Mouse (Mus musculus) E14TG2a.4 (cell line): ENCODE measurements around the gene Gm8300.
"Not testable (repeated sequence)": the region's sequence is repeated elsewhere in the genome, so short reads cannot be mapped to it uniquely, and the experiment has no call there.

Experiments
- H3K27me3 ChIP-seq: 2 replicates; pipeline ENCODE4 v1.6.1; 2014; ENCODE audit warnings: low read length, control low read depth; ENCODE audit not compliant: insufficient read depth
- H3K36me3 ChIP-seq: 2 replicates; pipeline ENCODE4 v1.6.1; 2014; ENCODE audit warnings: low read length, control low read depth; ENCODE audit not compliant: insufficient read depth
- H3K4me1 ChIP-seq: replicated peaks from 2 replicates; pipeline ENCODE4 v1.6.1; 2014; ENCODE audit warnings: low read depth, low read length, control low read depth
- H3K4me3 ChIP-seq: replicated peaks from 2 replicates; pipeline ENCODE4 v1.5.1; 2014; ENCODE audit warnings: mild to moderate bottlenecking, low read length
- H3K9me3 ChIP-seq: 2 replicates; pipeline ENCODE4 v1.6.1; 2014; ENCODE audit warnings: low read length, control low read depth
- CTCF ChIP-seq: conservative IDR thresholded peaks from 2 replicates; pipeline ENCODE4 v1.5.1; 2014; ENCODE audit warnings: low read length
- NANOG ChIP-seq: IDR thresholded peaks from 2 replicates; pipeline ENCODE4 v1.6.1; 2014; ENCODE audit warnings: borderline replicate concordance, low read length, mixed read lengths
- POU5F1 ChIP-seq: IDR thresholded peaks from 2 replicates; pipeline ENCODE4 v1.6.1; 2014; ENCODE audit warnings: low read length, borderline replicate concordance

Gm8300 gene

DNA sequence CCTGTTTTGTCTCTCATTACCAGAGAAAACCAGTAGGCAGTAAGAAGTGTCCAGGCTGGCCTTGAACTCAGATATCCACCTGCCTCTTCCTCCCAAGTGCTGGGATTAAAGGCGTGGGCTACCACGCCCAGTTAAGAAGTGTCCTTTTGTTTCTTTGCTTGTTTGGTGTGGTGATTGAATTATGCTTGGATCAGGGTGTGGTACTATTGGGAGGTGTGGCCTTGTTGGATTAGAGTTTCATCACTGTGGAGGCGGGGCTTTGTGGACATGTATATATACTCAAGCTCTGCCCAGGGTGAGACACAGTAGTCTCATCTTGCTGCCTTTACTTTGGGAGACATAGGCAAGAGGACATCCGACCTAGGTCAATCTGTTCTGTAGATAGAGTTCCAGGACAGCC is at the start of gene Gm8300:
TSS of gene Gm8300 (plus strand) at position 301 of the 400 bp plus-strand sequence.
- not testable (repeated sequence) for H3K4me3 ChIP-seq, H3K4me1 ChIP-seq, H3K36me3 ChIP-seq, H3K27me3 ChIP-seq, H3K9me3 ChIP-seq

DNA sequence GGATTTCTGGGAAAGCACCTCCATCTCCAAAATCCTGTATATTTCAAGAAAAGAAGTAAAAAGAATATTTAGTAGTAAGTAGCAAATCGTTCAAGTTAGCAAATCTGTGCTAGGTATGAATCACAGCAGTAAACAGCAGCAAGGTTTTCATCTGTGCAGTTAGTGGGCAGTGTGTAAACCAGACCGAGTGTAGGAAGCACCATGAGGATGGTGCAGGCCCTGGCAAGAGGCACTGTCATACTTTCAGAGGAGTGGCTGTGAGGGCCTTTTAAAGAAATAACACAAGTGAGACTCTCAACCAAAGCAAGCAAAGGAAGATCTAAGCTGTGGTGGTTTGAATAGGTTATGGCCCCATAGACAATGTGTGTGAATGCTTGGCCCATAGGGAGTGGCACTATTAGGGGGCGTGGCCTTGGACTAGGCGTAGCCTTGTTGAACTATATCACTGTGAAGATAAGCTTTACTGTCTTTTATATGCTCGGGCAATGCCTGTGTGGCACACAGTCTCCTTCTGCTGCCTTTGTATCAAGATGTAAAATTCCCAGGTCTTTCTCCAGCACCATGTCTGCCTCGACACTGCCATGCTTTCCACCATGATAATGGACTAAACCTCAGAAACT is 49.3 kb upstream of the Gm8300 start:
- Histone ChIP-seq H3K36me3 (peaks cover 93% of the 10 kb centered on the region), H3K9me3 (no peaks in the 10 kb centered on the region), H3K4me3 (no peak overlapping the region), H3K27me3 (no peaks in the 10 kb centered on the region), H3K4me1 (peaks cover 24% of the 10 kb centered on the region)
- no peak for TF ChIP-seq NANOG
- TF ChIP-seq POU5F1: no peak
- TF ChIP-seq CTCF: no peak

DNA sequence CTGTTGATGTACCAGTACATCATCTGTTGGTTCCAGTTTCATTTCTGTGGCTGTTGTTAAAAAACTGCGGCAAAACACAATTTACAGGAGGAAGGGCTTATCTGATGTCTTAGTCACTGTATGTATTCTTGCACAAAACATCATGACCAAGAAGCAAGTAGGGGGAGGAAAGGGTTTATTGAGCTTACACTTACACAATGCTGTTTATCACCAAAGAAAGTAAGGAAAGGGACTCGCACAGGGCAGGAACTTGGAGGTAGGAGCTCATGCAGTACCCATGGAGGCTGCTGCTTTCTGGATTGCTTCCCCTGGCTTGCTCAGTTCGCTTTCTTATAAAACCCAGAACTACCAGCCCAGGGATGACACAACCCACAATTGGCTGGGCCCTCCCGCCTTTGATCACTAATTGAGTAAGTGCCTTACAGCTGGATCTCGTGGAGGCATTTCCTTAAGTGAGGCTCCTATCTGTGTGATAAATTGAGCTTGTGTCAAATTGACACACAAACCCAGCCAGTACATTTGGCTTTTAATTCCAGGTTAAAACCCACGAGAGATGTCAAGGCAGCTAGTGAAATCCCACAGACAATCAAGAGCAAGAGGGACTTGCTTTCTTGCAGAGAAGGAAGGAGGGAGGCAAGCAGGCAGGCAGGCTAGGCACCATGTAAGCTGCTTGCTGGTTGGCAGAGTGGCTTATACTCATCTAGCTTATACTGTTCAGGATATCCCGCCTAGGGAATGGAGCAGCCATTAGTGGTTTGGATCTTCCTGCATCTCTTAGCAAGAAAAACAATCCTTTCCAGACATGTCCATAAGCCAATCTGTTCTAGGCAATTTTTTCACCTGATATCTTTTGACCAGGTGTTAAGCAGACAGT is 43.6 kb upstream of the Gm8300 start:
- Histone ChIP-seq H3K4me1 (peaks cover 32% of the 10 kb centered on the region), H3K9me3 (no peaks in the 10 kb centered on the region), H3K27me3 (no peaks in the 10 kb centered on the region), H3K36me3 (peaks cover 50% of the 10 kb centered on the region), H3K4me3 (peak overlapping the region; percentile 97)
- TF ChIP-seq CTCF (no peak), POU5F1 (no peak), NANOG (no peak)

DNA sequence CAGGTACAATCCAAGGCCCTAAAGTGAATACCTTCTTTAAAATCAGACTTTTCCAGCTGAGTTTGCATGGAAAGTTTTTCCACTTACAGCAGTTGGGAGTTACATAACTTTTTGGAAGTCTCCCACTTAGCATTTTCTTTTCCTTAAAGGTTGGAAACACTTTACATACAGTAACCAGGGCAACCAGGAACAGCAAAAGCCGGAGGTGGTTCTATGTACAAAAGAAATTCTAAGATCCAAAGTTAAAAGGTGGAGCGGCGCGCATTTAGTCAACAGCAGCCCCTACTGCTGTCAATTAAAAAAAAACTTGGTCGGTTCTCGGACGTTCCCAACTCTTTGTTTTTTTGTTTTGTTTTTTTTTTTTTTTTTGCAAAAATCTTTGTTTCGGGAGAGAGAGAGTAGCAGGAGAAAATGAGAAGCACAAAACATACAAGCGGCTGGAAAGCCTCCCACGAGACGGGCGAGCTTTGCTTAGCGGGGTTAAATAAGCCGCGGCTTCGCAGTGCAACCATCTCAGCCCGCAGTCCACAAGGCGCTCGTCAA is 42.6 kb upstream of the Gm8300 start:
- TF ChIP-seq POU5F1 (no peak), CTCF (no peak), NANOG (no peak)
- peaks cover 25% of the 10 kb centered on the region for H3K4me1 ChIP-seq
- no peaks in the 10 kb centered on the region for H3K9me3 ChIP-seq
- peaks cover 40% of the 10 kb centered on the region for H3K36me3 ChIP-seq
- no peaks in the 10 kb centered on the region for H3K27me3 ChIP-seq
- H3K4me3 ChIP-seq: peak overlapping the region; percentile 97

DNA sequence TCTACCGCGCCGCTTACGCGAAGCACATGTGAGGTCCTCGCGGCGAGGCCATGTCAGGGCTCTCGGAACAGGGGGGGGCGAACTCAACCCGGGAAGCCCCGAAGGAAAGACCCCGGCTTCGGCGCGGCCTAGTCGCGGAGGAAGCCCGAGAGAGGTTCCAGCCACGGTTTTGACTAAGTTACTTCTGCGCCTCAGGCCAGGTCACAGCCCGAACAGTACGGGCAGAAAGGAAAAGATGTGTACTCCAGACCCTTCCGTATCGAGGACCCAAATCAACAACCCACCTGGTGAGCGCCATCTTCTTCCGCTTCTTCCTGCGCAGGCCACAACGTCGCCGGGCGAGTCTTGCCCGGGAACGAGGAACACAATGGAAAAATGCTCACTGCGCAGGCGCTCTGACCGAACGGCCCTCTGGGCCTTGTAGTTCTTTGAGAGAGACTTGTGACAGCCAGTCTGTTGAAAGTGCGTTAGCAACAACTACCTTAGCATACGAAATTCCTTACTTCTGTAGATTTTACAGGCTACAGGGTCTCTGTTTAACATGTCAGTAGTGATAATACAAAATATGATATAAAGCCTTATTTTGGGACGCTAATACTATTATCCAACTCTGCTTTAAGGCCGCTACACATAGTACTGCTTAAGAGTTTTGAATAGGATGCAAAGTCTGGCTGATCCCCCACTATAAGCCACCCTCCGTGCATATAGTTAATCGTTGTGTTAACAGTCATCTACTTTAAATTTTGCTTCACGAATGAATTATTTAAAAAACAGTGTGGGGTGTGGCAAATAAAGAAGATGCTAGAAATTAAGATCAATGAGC is 41.9 kb upstream of the Gm8300 start, which contains the start of gene Snw1:
TSS of gene Snw1 (minus strand) at position 311 of the 823 bp plus-strand sequence.
- H3K4me3 ChIP-seq: peak within 1 kb of the TSS; percentile 97
- TF ChIP-seq CTCF: no peak
- no peak for TF ChIP-seq POU5F1
- TF ChIP-seq NANOG: no peak
- no peaks in the 10 kb centered on the region for H3K27me3 ChIP-seq
- peaks cover 33% of the 10 kb centered on the region for H3K36me3 ChIP-seq
- peaks cover 20% of the 10 kb centered on the region for H3K4me1 ChIP-seq
- no peaks in the 10 kb centered on the region for H3K9me3 ChIP-seq

DNA sequence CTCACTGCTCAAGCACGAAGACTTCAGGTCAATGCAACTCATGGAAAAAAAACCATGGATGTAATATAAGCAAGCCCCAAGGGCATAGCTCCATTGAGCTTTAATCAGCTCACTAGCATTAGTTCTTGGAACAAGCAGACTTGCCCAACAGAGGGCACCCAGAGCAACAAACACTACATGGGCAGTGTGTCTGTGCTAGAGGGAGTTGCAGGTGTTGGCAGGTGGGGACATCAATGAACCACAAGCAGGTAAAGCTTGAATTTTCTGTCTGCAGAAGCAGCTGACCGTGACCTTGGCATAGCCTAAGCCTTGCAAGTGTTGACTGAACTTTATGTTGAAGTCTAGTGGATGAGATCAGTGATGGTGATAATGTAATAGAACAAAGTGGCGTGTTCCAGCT is 39.4 kb upstream of the Gm8300 start:
- Histone ChIP-seq H3K4me1 (peaks cover 15% of the 10 kb centered on the region), H3K9me3 (no peaks in the 10 kb centered on the region), H3K36me3 (peaks cover 12% of the 10 kb centered on the region), H3K4me3 (no peak overlapping the region), H3K27me3 (no peaks in the 10 kb centered on the region)
- TF ChIP-seq NANOG (no peak), POU5F1 (no peak), CTCF (no peak)

DNA sequence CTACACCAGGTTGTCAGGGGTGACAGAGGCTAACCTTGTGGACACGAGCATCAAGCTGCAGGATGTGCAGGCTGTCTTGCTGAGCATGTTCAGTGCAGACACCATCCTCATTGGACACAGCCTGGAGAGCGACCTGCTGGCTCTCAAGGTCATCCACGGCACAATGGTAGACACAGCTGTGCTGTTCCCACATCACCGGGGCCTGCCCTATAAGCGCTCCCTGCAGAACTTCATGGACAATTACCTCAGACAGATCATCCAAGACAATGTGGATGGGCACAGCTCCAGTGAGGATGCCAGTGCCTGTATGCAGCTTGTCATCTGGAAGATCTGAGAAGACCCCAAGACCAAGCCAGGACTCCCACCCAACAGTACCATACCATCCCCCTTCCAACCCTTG is 31.6 kb upstream of the Gm8300 start:
- not testable (repeated sequence) for H3K4me3 ChIP-seq, H3K4me1 ChIP-seq, H3K36me3 ChIP-seq, H3K27me3 ChIP-seq, H3K9me3 ChIP-seq

DNA sequence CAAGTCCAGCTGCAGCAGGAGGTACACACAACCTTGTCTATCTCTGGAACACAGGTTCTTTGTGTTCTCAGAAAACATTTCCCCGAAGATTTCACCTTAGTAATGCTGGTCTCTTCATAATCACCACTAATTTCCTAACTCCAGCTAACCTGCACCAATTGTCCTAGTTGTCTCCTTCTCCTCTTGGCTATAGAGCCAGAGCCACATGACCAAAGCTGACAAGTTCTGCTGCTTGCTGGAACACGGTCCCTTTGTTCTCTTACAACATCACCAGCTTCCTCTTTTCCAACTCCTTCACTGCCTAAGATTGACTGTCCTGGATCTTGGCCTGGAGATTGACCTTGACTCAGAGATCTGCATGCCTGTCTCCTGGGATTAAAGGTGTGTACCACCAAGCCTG is 25.4 kb upstream of the Gm8300 start:
- not testable (repeated sequence) for H3K4me3 ChIP-seq, H3K27me3 ChIP-seq, H3K9me3 ChIP-seq

DNA sequence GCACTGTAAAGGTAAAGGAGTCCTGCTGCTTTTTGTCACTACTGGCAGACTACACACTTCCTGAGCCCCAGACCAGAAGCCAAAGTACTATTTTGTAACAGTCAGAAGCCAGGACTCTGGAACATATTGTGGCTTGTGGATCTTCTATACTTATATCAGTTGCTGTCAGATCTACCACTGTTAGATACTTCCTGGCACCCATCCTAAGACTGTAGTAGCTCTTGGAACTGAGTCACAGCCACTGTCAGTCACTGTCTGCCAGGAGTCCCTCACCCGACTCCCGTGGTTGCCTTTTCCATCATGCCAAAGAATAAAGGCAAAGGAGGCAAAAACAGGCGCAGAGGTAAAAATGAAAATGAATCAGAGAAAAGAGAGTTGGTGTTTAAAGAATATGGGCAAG is 19.7 kb upstream of the Gm8300 start, which contains the start of gene Gm5788:
TSS of gene Gm5788 (plus strand) at position 301 of the 400 bp plus-strand sequence.
- H3K36me3 ChIP-seq, H3K27me3 ChIP-seq, H3K4me3 ChIP-seq, H3K4me1 ChIP-seq: not testable (repeated sequence)
- H3K9me3 ChIP-seq: peaks cover 24% of the 10 kb centered on the region

More for the DNA sequence above, 25.4 kb upstream of the Gm8300 start:
- H3K4me1 ChIP-seq, H3K36me3 ChIP-seq: not testable (repeated sequence)

DNA sequence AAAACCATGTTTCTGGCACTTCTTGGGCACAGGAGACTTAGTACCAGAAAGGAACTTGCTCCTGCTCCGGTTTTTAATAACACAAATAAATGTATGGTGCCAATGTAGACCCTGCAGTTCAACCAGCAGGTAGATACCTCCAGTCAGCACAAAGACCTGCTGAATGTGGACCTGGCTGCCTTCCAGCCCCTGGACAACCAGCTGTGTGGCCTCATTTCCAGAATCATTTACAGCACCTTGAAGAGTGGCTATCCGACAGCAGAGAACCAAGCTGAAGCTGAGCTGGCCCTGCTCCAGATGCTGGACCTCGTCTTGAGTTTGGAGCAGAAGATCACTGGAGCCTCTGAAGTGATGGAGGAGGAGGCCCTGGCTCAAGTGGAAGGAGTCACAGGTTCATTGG is 5.5 kb downstream of the Gm8300 start:
- not testable (repeated sequence) for H3K27me3 ChIP-seq, H3K4me1 ChIP-seq, H3K4me3 ChIP-seq, H3K36me3 ChIP-seq
- H3K9me3 ChIP-seq: peaks cover 36% of the 10 kb centered on the region
